Mouse (Mus musculus): Measurements from ENCODE around the gene Grpel1.

The Grpel1 gene

DNA sequence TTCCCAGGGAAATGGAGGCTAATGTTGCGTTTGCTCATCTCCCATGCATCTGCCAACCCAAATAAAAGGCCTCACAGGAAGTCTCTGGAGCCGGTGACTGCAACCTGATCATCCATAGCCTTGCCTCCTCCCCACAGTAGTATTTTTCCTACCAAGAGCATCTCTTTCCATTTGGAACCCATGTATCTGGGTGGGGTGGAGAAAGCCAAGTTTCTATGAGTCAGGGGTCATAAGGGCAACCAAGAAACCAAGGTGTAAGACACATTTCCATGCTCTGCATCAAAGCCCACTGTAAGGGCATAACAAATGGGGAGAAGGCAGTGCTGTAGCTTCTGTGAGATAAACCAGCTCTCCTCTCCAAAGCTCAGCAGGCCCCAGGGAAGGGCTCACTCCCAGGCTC is 3.6 kb upstream of the Grpel1 start:
- no peak for DNase-seq (ENCODE audit: low spot score)

DNA sequence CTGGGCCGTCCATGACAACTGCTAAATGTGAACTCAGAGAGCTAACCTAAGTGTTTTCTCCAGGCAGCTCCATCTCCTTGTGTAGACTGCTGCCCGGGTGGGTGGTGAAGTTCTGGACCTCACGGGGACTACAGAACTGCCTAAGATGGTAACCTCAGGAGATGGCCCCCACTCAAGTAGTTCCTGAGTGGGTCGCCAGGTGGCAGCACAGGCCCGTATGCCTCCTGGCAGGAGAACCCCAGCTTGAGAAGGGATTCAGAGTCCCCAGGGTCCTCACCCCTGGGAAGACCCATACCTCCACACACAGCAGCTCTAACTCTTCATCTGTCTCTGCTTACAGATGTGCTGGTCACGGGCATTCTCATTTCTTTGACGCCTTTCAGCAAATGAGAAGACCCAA is 2.0 kb upstream of the Grpel1 start:
- peak; percentile 80 for DNase-seq (ENCODE audit: low spot score)

DNA sequence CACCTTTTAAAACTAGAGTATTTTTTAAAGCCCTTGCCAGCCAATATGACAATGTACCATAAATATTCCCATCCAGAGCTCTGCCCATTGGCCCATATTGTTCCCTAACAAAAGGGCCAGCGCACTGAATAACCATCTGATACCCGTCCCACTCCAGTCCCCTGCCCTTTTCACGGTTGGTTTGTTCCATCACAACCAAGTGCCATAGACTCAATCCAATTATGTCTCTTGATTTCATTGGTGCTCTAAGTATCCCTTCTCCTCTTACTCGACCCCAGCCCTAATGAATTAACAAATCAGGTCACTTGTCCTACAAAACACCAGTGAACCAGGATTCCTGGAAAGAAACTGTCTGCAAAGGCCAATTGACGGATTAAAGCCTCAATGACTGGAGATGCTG is 1.4 kb upstream of the Grpel1 start:
- DNase-seq (ENCODE audit: low spot score), result peak; percentile 57

DNA sequence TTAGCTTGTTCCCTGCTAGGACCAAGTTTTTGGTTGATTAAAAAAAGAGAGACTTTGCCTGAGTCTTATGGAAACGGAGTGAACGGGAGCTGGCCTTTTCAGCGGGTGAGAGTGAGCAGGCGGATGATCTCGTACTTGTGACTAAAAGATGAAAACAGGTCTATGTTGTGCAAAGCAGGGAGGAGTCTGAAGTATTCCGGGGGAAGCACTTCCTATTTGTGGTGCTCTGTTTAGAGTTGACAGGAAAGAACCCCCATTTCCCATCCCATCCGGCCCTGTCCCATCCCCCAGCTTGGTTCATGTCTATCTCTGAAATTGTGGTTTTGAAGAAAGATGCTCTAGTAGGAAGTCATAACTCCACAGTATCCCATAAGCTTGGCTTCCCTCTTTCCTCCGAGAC is 1.1 kb downstream of the Grpel1 start:
- DNase-seq (ENCODE audit: low spot score), result no peak

DNA sequence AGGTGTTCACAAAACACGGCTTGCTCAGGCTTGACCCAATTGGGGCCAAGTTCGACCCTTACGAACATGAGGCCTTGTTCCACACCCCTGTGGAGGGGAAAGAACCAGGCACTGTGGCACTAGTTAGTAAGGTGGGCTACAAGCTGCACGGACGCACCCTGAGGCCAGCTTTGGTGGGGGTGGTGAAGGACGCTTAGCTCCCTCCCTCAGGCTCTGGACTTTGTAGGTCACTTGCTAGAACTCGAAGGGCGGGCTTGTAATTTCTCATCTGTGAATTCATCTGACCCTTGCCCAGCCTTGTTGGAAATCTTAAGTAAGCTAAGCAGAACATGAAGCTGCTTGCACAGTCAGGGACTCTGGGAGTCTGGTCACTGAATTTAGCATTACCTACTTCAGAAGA is 6.4 kb downstream of the Grpel1 start:
- DNase-seq (ENCODE audit: low spot score), result no peak

DNA sequence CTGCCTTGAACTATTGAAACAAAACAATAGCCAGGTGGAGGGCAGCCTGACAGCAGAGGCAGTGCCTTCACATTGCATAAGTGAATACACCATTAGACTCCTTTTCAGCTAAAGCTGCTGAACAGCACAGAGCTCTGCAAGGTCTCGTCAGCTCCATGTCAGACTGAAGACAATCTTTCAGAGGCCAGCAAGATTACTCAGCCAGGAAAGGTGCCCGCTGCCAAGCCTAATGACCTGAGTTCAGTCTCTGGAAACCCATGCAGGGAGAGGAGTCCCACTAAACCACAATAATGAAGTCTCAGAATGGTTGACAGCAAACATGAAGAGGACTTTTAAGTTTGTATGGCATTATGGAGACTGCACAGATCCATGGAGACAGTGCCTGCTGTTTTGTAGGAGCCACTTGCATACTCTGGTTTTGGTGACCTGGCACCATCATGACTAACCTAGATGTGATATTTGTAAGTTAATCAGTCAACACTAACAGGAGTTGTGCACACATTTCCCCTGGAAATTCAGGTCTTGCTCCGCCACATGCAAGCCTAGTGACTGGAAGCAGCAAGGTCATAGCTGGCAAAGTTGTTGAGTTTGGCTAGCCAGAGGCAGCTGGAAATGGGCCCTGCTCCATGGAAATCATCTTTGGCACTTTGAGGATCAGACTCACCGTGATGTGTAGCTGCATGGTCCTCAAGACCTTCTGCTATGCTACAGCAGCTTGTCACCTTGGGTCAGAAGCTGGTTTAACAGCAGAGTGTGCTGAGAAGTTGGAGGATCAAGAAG is 8.3 kb downstream of the Grpel1 start:
- no peak for DNase-seq (ENCODE audit: low spot score)

DNA sequence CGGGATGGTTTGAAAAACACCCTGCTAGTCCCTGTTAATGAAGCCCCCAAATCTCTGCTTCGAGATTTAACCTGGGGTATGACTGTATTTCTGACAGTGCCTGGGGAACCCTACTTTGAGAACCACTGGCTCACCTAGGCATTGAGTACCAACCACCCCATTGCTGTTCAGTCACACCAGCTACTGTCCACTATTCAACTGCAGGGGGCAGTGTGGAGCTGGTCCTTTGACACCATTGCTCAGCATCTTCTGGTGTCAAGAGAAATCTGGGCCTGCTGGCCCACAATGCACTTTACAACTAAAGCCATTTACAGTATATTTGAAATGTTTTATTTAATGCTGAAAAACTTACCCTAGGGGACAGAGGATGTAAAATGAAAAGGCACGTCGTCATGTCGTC is 9.5 kb downstream of the Grpel1 start:
- DNase-seq (ENCODE audit: low spot score), result peak; percentile 85

DNA sequence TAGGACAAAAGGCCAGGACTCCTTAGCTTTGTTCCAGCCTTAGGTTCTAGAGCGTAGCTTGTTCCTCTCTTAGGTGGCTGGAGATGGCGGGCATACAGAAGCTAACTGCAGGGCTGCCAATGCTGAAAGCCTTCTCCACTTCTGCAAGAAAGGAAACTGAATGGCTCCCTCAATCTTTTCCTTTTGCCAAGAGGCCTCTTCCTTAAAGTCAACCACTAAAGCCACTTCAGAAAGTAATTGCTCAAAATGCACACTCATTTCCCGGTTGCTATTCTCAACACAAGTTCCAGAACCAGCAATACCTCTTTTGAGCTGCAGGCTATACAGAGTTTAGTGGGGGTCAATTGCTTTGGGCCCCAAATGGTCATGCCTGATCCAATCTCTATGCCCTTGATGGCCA is 12.7 kb downstream of the Grpel1 start:
- DNase-seq (ENCODE audit: low spot score), result no peak

DNA sequence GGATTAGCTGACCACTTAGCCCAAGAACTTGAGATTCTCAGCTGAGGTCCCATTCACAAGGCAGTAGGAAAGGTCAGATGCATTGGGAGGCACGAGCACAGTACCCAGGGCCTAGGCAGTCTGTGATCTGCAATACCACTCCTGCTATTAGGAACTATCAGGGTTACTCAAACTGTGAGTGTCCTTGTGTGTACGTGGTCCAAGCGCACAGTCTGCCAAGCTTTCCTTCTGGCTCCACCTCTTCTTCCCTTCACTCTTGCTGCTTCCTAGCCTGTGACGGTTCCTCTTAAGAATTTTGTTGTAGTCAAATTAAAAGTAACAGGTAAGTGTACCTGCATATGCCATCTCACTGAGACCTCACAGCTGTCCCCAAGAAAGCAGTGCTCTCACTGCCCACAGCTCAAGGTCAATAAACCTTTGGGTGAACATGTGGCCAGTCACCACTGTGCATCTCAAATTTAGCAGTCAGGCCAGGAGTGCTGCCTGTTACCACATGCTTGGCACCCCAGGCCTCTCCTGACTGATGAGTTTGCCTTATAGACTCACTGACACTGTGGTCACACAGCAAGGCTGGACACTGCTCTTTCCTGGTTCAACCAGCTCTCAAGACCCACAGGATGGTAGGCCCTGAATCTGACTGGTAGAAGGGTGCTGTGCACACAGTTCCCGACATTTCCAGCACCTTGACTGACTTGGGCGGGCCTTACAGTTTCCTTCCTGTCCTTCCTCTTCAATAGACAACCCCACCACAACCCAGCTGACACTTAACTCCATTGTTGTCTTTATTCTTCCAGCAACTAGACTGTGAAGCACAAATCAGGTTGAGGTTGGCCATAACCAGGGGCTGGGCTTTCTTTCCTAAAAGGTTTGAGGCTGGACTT is 14.0 kb downstream of the Grpel1 start:
- DNase-seq (ENCODE audit: low spot score), result no peak

DNA sequence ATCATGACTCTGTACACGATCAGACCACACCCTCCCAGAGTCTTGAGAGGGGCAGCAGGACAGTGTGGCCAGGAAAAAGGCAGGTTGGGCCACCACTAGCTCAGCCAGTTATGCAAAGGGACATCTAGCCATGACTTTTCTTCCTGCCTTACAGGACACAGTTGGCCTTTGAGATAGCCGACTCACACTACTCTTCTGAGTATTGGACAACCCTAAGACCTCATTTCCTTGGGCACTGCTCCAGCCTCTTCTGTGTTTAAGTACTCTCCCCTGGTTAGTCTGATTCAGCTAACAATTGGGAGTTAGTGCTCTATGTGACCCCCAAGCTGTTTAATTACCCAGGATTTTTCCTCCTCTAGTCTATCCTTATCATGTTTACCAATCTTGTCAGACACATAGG is 14.9 kb downstream of the Grpel1 start:
- DNase-seq (ENCODE audit: low spot score), result no peak

DNA sequence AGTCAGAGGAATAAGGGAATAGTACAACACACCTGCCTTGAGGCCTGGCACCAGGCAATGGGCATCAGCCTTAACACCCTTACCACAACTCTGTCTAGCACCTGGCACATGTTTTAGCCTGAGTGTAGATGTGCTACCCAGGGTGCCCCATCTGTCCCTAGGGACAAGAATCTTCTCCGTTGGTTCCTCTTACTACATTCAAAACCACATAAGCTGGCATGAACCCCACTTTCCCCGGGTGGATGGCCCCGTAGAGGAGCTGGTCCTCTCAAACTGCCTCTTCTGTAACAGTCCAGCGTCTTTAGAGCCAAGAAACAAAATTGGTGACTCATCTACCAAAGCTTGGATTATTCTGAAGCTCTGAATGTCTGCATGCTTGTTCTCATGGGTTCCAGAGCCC is 15.6 kb downstream of the Grpel1 start:
- no peak for DNase-seq (ENCODE audit: low spot score)

DNA sequence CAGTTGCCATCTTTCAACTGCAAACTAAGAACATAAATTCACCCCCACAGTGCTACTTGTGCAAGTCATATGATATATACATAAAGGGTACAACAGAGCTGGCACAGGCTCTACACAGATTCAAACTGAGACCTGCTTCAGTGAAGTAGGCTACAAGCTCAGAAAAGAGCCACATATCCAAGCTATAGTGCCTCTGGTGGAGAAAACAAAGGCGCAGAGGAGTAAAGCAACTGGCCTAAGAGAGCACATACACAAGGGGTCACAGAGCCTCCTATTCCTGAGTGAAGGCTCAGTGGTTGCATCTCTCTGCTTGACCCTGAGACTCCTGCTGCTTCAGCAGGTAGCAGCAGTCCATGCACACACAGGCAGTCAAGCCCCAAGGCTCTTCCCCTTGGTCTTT is 16.3 kb downstream of the Grpel1 start:
- no peak for DNase-seq (ENCODE audit: low spot score)

DNA sequence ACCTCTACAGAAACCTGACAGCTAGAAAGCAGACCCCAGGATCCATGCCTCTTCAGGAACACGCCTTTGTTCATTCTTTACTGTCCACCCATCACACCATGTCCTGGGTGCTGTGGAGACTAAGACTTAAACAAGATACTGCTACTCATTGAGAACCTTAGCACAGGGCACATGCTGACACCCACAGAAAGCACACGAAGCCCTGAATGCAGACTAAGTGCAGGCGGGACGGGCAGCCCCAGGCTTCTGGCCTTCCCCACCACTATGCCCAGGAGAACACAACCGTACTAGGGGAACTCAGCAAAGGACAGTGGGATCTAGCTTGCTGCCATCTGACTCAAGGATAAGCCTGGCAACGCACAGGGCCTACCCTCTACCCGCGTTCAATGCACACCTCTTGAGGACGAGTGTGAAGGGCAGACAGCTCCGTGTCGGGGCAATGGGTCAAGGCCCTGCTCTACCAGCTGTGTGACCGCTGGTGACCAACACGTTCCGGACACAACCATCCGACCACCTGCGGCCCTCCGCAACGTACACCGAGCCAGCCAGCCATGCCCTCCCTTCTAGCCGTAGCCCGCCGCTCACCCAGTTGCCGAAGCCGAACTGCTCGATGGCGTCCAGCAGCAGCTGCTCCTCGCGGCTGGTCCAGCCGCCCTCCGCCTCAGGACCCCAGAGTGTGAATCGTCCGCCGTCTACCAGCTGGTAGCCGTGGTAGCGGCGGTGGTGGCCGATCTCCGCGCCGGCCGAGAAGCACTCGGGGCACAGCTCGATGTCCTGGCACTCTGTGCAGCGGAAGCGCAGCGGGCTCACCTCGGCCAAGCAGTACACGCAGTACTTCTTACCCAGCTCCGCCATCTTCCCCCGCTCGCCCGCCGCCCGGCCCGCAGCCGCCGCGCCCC is 18.7 kb downstream of the Grpel1 start:
- peak; percentile 53 for DNase-seq (ENCODE audit: low spot score)

DNA sequence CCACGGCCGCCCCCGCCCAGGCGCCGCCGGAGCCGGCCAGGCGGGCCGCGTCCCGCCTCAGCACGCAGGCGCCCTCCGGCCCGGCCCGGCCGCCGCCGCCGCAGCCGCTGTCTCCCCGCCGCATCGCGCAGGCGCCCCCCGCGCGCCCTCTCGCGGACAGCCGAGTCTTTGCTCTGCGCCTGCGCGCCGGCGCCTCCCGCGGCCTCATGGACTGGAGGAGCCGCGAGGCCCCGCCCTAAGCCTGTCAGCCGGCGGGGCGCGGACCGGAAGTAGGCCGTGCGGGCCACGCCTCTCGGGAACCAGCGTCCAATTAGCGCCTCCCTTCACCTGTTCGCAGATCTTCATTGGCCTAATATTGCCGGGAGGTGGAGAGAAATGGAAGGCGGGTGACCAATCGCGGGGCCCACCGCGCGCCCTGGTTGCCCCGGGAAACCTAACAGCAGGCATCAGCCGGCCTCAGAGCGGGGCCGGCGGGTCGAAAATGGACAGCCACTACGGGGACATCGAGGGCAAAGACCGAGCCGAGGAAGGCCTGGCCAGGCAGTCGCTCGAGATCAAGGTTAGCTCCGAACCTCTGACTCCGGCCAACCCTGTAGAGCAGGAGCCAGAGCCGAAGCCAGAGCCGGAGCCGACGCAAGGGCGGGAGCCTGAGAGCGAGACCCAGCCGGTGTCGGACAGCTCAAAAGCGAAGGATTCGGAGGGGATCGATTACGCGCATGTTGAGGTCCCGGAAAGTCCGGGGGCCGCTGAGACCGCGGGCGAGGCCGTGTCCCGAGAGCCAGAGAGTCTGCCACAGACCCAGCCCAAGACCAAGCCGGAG is 19.6 kb downstream of the Grpel1 start, which contains the start of the genes Tada2b and Ccdc96:
TSS of gene Tada2b (minus strand) at position 115 of the 820 bp plus-strand sequence.
TSS of gene Ccdc96 (plus strand) at position 418 of the 820 bp plus-strand sequence.
- peak; percentile 99 for DNase-seq (ENCODE audit: low spot score)

DNA sequence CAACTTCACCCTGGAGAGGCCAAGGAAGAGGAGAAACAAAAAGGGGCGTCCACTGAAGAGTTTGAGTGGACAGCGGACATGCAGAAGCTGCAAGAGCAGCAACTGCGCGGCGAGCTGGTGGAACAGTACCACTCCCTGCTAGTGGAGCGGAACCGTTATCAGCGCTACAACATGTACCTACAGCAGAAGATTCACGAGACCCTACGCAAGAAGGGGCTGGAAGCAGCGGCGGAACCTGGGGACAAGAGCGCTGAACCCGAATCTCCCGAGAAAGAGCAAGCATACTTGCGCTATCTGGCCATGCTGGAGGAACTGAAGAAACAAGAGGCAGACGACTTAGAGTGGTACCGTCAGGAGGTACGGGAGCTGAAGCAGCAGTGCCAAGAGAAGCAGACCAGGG is 20.5 kb downstream of the Grpel1 start:
- DNase-seq (ENCODE audit: low spot score), result peak; percentile 15

DNA sequence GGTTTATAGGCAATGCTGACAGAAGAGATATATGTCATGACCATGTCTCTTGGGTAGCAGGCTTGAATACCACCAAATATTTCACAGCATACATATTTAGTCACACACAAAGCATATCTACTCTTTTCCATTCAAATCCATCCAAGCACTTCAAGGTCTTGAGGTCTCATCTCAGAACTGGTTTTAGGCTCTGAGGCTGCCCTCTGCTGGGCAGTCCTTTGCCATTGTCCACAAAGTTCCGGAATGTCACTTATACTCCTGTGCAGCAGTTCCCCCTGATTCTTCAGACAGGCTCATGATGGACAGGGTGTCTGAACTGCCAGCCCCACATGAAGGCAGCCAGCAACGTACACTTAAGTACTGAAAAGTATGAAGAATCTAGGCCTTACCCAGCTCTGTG is 24.4 kb downstream of the Grpel1 start:
- peak; percentile 65 for DNase-seq (ENCODE audit: low spot score)

DNA sequence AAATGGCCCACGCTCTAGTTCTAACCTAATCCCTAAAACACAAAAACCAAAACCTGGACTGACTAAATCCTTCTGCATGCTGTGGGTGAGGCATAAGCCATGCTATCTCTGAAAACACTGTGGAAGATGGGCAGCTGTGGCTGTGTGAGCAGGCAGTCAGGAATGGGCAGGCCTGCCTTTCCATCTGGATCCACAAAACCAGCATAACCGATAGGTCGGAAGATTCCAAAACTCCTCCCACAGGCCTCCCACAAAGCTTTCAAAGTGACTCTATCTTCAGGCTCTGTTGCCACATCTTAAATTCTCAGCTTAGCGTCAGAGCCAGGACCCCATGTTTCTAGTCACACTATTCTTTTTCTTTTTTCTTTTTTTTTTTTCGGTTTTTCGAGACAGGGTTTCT is 29.1 kb downstream of the Grpel1 start:
- no peak for DNase-seq (ENCODE audit: low spot score)

DNA sequence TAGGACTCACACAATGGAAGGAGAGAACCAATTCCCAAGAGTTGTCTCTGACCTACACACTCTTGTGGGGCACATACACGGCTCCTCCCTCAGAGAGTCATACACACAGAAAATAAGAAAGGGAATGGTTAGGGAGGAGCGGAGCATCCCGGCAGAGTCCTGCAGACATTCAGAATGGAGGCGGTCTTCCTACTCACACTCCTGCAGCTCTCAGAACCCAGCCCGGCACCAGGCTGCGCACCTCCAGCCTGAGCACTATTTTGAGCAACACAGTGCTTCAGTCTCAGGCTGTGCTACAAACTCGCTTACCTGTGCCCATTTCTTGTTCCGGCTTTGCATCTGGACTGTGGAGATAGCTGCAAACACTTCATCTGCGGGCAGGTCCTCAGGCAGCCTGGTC is 29.9 kb downstream of the Grpel1 start:
- no peak for DNase-seq (ENCODE audit: low spot score)

DNA sequence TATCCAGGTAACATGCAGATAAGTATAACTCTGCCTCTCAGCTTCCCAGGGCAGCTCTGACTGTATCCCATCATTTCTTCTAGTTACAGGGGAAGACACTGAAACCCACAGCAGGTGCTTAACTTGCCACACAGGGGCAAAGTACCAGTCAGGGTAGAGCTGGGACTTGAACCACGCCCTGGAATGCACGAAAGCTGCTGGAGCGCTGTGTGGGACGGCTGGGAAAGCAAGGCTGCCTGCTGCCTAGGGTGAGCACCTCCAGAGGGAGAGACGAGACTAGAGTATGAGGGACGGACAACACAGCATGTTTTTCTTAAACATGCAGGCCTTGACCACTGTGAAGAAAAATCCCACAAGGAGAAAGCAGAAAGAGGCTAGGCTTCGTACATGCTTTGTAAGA is 40.4 kb downstream of the Grpel1 start:
- no peak for DNase-seq (ENCODE audit: low spot score)

DNA sequence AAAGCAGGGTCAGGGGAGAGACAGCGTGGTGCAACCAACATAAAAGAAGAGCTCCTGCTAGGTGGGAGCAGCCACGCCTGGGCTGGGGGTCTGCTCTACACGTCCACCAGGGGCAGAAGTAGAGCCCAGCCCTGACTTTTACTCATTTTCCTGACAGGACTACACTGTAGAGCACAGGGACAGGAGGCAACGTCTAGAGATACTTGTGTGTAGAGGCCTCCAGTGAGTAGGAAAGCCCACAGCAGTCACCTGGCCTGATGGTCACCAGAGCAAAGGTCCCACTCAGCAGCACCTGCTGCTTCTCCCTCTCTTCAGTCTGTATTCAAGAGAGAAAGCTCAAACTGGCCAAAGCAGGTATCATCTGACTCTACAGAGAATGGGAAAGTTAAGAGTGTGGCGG is 40.8 kb downstream of the Grpel1 start:
- DNase-seq (ENCODE audit: low spot score), result no peak

DNA sequence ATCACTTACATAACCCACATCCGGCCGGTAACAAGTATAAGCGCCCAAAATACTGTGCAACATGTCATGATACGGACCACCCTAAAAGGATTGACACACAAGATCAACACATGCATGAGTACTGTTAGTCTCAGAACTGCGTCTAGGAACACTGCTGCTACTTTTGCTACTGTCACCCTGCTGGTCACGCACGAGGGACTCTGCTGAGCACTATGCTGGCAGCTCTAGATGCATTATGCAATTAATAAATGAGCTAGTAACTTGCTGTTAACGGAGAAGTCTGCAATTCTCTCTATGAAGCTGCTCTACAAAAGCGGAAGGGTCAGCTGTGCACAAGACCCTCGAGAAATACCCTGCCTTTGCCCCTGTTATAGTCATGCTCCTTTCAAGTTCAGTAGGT is 43.6 kb downstream of the Grpel1 start:
- DNase-seq (ENCODE audit: low spot score), result no peak
